Mouse (Mus musculus) left cerebral cortex, postnatal 4 days (tissue): Measurements from ENCODE around the gene Strn. TPM values are rescaled to one million over a fixed set of nuclear protein-coding genes. Genes with fewer than 3 reads are reported as not detected.
"Not testable (repeated sequence)": the region's sequence is repeated elsewhere in the genome, so short reads cannot be mapped to it uniquely, and the experiment has no call there.

Experiments
- DNase-seq: peaks from one replicate; pipeline ENCODE4 v3.0.0-alpha.2; 2022
- intact Hi-C: fragments of 180-260 bp; cut with DNase I; formaldehyde crosslinking; loops from one replicate; pipeline ENCODE4 v1.15.1; 2025
- total RNA-seq, 2 experiments: library from RNA; stranded (reverse); gene quantifications; 2 replicates each; pipeline ENCODE4 v1.2.3; 2021

Strn gene
- total RNA-seq, 2 experiments from 2014 or later, result 47.3 to 49.5 TPM

DNA sequence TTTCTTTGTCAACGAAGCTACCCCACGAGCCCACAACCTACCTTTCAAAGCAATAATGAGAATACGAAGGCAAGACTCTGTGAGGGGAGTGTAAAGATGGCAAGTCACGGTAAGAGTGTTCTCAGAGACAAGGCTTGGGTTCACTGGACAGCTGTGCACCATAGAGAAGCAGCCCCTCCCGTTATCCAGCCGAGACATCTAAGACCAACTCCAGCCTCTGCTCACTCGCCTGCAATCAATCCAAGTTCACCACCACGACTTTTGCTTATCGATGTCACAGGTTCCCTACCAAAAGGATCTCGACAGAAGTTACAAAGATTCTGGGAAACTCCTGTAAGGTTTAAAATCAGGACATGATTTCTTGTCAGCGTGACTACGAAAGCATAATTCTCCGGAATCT lies 17.9 kb downstream of the Strn start:
- intact Hi-C loops, result no loop called here
- no peak for DNase-seq

DNA sequence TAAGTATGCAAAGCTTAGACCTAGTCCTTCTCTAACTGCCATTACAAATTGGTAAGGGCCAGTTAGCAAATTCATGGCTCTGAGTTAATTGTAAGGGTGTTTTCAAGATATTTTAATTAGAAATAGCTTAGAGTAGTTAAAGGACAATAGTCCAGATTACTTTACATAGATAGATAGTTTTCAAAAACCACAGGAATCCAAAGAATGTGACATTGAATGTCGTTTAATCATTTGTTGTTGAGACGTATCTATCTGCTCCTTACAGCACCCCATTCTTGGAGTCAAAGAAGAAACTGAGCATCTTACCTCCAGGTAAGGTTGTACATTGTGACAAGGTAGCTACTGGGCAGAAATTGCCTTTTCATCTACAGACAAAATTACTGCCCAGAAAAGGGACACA lies 26.7 kb downstream of the Strn start:
- intact Hi-C loops, result no loop called here
- no peak for DNase-seq

DNA sequence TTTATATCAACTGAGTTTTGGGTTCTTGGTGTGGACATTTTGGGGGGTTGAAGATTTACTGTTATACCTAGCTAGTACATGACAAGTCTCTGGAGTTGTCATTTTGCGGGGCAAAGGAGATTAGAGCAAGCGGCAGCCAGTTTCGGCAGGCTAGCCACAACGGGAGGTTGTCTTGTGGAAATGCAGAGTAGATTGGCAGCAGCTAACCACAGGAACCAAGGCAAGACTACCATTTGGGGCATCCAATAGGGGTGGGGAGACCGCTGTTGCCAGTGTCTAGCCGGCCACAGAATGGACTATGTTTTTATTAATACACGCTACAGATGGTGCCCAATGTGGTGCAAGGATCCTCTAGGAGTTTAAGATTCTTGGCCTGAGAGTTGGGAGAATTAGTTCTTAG lies 28.6 kb downstream of the Strn start:
- no peak for DNase-seq
- intact Hi-C loops, result no loop called here

DNA sequence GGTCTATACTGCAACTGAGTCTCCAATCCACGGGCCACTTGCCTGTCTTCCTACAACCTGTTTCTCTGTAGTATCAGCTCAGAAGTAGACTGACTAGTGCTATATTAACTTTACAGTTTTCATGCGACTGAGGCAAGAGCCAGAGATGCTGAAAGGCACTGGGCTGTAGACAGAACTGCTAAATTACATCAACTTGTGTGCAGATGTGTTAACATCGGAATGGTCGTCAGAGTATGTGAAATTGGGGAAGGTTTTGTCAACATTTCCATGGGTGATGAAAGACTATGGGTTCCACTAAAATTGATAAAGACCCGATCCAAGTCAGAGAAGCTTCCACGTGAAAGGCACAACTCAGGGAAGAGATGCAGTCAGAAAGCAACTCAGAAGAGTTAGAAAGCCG lies 34.0 kb downstream of the Strn start:
- DNase-seq, result no peak
- intact Hi-C loops, result no loop called here

DNA sequence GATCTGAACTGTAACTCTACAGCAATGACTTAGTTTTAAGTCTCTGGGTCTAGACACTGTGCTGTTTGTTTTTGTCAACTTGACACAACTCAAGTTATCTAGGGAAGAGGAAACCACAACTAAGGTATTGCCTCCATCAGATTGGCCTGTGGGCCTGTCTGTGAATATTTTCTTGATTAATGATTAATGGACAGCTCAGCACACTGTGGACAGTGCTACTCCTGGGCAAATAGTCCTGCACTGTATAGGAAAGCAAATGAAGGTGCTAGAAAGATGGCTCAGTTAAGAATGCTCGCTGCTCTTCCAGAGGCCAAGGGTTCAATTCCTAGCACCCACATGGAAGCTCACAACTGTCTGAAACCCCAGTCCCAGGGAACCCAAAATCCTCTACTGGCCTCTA lies 38.0 kb downstream of the Strn start:
- no peak for DNase-seq
- intact Hi-C loops, result no loop called here

DNA sequence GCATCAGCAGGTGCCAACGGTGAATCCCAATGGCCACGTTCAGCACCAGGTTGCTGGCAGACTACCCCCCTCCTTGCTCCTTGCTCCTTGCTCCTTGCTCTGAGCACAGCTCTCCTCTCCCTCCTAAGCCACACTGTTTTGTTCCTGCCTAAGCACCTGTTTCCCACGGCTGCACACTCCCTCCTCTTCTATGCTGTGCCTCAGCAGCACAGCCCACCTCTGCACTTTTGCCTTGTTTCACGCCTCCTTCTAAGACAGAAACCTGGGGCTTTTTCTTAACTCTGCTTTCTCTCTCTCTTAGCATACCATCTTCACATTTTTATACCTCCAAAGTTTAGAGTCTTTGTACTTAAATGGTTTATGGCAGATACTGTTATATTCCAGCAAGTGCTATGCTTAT lies 39.5 kb downstream of the Strn start:
- intact Hi-C loops, result no loop called here

DNA sequence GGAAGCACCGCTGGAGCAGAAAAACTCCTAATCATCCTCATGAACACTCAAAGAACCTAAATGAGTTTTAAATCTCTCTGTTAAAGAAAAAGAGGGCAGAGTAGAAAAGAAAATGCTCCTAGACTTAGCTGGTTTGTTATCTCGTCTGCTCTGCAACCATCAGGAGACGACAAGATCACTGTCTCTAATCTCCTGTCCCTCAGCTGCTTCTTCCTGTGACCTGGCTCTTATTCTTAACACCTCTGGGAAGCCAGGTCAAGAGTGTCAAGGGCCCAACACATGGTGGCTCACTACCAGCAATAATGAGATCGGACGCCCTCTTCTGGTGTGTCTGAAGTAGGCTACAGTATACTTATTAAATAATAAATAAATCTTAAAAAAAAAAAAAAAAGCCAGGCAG lies 40.1 kb downstream of the Strn start:
- DNase-seq, result no peak
- intact Hi-C loops, result no loop called here

More for the DNA sequence above, 39.5 kb downstream of the Strn start:
- DNase-seq, result no peak

DNA sequence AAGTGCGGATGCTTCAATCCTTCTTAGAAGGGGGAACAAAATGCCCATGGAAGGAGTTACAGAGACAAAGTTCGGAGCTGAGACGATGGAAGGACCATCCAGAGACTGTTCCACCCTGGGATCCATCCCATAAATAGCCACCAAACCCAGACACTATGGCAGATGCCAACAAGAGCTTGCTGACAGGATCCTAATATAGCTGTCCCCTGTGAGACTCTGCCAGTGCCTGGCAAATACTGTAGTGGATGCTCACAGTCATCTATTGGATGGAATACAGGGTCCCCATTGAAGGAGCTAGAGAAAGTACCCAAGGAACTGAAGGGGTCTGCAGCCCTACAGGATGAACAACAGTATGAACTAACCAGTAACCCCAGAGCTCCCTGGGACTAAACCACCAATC lies 47.8 kb downstream of the Strn start:
- DNase-seq, intact Hi-C loops: not testable (repeated sequence)

DNA sequence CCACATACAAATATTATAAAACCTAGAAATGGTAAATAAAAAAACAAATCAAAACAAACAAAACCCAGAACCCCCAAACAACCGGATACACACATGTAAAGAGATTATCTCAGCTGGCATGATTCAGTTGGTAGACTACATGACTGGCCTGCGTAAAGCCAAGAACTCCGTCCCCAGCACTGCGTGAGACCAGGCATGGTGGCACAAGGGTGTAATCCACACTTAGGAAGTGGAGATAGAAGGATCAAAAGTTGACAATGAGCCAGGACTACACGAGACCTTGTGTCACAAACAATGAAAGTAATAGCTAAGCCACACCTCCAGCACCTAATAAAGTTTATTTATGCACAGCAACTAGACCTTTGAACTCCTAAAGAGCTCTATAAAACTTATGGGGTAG lies 49.0 kb downstream of the Strn start:
- intact Hi-C loops, result no loop called here
- no peak for DNase-seq

DNA sequence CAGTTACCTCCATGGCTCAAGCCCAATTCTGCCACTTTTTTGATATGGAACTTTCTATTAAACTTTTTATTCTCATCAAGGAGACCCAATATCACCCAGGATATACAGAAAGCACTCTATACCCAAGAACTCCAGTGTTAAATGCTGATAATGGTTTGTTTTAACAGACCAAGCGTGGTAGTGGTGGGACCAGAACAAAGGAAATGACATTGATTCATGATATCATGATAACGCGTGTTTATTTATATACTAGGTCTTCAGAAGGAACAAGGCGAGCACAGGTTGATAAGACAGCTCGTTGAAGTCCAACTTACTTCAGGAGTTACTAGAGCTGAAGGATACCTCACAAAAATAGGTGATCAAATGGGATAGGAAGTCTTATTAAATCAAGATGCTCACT lies 52.0 kb downstream of the Strn start:
- intact Hi-C loops, result no loop called here
- no peak for DNase-seq

DNA sequence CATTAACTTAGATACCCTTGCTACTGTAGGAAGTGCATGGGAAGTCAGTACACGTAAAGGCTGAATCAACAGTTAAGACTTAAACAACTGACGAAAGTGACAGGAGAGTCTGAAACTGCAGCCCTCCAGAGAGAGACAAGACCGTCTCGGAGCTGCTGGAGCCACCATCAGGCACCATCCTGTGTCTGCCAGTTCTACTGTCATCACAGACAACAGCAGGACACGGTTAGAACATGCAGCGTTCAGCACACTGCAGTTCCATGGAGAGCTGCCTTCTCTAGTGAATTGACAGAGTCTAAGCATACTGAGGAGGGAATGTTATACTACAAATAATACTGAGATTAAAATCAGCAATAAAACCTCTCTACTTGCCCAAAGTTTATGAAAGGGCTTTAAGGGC lies 54.6 kb downstream of the Strn start:
- intact Hi-C loops, result no loop called here
- DNase-seq, result no peak

DNA sequence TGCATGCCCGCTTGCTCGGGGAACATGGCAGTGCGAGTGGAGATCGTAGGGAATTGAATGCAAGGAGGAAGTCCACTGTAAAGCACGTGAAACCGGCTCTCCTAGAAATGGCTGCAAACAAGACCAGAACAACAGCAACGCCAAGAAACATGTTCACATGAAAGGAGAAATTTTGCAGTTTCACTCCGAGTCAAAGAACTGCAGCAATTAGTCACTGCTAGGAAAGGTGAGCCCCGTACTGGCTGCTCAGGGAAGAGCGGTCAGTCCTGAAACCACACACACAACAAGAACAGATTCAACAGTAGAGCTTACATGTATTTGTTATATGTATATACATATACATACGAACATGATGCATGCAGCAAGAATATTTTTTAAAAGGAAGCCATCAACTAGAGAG lies 57.5 kb downstream of the Strn start:
- DNase-seq, result no peak
- intact Hi-C loops, result no loop called here

DNA sequence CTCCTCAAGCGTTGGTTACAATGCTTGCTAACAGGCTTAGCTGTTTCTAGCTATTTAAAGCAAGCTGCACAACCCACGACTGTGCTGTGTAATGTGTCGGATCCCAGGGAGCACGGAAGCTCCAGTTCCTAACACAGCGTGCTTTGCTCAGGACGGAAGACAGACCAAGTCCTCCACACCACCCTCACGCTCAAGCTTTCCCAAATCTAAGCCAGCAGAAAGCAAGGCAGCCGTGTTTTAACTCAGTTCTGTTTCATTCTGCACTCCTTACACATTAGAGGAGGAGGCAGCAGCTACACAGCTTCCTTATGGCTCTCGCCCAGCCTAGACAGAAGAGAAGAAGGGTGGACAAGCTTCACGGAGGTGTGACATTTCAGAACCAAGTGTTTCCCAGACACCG lies 60.2 kb downstream of the Strn start:
- no peak for DNase-seq
- intact Hi-C loops, result no loop called here

DNA sequence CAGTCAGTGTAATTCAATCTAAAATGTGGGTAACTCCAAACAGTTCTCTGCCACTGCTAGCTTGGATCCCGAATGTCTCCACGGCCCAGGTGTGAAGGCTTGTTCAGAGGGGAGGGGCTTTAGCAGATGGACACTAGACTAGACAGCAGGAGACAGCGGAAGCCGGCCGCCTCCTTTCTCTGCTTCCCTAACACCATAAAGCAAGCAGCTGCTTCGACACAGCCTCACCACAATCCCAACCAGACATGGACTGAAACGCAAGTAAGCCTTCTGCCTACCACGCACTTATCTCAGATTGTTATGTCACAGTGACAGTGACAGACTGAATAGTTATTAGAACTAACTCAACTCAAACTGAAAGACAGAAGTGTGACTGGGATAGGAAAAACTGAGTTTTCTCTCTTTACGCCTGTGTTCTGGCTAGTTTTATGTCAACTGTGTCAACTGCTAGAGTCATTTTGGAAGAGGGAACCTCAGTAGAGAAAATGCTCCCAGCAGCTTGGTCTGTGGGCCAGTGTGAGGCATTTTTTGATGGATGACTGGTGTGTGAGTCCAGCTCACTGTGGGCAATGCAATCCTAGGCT lies 71.9 kb downstream of the Strn start:
- DNase-seq, result no peak

DNA sequence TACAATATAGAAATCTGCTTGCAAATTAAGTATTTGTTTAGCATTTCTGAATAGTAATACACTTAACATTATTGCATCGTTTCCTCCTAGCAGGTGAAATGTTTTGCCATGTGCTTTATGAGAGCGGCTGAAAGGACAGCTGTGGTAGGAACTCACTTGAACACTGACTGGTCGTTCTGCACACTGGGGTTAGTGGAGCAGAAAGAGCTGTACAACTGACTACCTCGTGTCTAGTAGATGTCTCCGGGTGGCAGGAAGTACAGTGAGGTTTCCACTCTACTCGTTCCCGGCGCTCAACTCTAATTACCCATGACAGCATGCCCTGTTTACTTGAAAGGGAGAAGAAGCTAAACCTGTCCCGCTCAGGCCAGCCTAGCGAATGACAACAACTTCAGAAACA lies 82.2 kb downstream of the Strn start:
- intact Hi-C loops, result no loop called here
- DNase-seq, result no peak

More for the DNA sequence above, 71.9 kb downstream of the Strn start:
- intact Hi-C loops, result no loop called here

DNA sequence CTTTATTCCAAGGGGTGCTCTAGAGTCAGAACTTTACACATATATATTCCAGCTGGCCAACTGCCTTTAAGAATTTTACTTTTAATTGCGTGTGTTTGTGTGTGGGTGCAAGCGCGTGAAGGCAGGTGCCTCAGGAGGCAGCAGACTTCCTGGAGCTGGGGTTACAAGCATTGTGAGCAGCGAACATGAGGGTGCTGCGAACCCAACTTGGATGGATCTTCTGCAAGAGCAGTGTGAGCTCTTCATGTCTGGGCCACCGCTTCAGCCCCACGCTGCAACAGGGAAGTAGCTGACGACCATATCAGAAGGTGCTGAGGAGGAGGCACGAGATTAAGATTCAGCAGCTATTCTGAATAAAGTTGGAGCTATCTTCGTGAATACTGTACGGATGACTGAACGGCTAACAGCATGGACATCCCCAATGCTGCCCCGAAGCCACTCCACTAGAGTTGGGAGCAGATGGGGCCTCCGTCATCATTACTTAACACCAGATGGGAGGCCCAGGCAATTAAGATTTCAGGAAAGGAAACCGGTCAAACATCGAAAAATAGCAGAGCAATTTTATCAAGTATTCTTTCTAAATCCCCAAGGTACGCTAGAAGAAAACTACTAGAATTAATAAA lies 93.0 kb downstream of the Strn start:
- DNase-seq, result peak; percentile 57
- intact Hi-C loops, result no loop called here

DNA sequence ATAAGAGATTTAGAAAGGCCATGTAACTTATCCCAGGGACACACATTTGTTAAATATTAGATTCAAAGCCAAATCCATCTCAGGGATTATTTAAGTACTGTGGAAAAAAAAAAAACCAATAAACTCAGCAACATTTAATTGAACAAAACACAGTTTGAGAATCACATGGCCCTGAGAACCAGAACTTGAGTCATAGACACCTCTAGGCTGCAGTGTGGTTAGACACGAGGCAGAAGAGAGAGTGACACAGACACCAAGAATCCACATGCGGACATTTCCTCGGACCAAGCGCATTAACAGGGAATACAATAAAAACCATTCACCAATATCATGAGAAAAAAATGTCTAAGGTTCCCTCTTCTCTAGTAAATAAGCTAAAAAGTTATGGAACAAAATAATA lies 94.7 kb downstream of the Strn start:
- DNase-seq, result no peak
- intact Hi-C loops, result no loop called here

DNA sequence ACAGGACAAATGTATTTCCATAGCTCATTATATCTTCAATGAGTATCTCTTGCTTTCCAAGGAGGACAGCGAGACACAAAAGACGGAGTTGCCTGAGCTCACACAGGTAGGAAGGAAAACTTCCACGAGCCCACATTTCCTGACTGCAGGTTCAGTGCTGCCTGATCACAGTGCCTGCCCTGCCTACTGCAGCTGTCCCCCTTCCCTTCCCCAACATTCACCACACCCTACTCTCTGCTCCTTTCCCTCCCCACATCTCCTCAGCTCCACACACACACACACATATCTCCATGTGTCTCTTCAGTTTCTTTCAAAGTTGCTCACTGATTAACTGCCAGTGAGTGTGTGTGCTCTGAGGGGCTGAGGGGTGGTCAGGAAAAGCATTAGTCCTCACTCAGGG lies 96.6 kb downstream of the Strn start:
- no peak for DNase-seq
- intact Hi-C loops, result no loop called here

DNA sequence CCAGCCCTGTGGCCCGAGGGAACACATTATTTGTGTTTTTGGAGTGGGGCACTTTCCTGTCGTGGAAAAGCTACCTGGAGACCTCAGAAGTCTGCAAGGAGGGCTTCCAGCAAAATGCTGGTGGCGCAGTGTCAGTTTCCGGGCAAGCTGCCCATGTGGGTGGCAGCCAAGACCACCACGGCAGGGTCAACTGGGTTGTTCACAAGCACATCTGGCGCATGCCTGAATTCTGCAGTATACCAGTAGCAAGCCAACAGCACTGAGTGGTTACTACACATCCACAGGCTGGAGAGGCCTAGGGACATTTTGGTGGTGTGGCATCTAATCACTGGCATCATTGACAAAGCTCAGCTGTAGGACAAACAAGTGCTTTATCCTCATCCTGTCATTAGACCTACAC lies 97.9 kb downstream of the Strn start:
- intact Hi-C loops, result no loop called here
- peak; percentile 68 for DNase-seq

DNA sequence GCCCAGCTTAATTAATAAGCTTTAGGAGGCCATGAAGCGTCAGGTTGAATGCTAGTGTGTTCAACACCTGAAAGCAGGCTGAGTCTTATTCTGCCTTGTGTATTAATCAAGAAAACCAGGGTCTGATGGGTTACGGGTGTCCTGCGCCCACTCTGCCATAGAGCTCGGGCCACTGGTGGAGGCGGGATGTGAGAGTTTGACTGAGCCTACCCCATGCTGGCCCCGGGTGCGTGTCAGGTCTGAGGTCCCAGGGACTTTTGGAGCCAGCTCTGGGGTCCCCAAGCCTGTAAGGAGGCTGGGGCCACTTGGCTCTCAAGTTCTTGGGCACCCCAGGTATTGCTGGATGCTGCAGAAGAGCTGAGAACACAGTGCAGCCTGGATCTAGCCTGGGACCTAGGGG lies 99.9 kb downstream of the Strn start:
- intact Hi-C loops, result no loop called here
- DNase-seq, result no peak

DNA sequence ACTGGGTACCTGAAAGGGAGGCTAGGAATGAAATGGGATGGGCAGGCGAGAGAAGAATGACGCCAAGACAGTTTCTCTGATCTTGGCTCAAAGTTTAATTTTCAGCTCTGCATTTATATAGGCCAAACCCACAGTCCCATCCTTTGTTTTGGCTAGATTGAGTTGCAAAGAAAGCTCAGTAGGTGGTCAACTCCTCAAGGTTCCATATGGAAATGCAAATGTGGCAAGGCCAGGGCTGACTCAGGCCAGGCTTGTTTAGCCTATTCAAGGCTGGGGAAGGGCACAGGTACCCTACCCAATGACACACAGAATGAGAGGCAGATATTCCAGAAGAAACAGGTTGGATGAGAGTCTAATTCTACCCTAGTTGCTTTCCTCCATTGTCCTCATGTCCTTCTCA lies 101.4 kb downstream of the Strn start:
- intact Hi-C loops, result no loop called here
- DNase-seq, result no peak

DNA sequence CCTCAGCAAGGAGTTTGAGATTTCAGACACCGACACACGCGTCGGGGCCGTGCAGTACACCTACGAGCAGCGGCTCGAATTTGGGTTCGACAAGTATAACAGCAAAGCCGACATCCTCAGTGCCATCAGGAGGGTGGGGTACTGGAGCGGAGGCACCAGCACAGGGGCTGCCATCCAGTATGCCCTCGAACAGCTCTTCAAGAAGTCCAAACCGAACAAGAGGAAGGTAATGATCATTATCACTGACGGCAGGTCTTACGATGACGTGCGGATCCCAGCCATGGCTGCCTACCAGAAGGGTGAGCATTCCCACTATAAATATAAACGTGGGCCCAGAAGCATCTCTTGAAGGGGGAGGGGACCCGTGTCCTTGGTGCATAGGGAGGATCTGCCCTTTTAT lies 112.1 kb downstream of the Strn start:
- intact Hi-C loops, result no loop called here
- DNase-seq, result no peak

DNA sequence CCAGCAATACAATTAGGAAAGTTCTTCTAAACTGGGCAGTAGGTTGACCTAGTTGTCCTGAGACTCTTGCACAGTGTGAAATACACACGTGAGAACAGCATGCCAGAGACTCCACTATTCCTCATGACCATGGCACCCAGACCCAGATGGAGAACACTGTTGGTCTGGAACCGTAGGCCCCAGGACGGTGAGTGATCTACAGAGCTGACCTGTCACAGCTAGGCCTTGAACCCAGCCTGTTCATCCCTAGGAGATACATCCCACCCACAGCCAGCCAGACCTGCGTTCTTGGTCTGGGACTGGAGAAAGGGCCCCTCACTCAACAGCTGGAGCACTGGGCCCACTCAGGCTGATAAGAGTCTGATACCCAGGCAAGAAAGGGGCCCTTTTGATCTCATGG lies 115.1 kb downstream of the Strn start:
- intact Hi-C loops, result no loop called here
- DNase-seq, result no peak
